Mouse (Mus musculus) adrenal gland, postnatal 36 days (tissue): ENCODE measurements around the gene Tmem52. TPM values are rescaled to one million over a fixed set of nuclear protein-coding genes. Genes with fewer than 3 reads are reported as not detected.

ENCODE experiments used
- DNase-seq, 2 experiments: peaks; one replicate each; pipeline ENCODE4 v3.0.0; 2021; ENCODE audit warnings: mixed read lengths in 1 of 2
- total RNA-seq, 2 experiments: library from RNA; stranded (reverse); gene quantifications; 2 replicates each; pipeline ENCODE4 v1.2.3; 2021

Gene Tmem52
- total RNA-seq, 2 experiments from 2014 or later = 8.3 to 10.8 TPM

GRCm38 (mm10) chr4:155510981-155511380 lies 42.1 kb downstream of the Tmem52 start:
- DNase-seq = no peak

- DNase-seq = no peak
These were observed 45.9 kb downstream of the Tmem52 start for GRCm38 (mm10) chr4:155514810-155515209.

- no peak for DNase-seq
These were observed 49.1 kb downstream of the Tmem52 start for GRCm38 (mm10) chr4:155517948-155518517.

Other genes with a start within 250 kb of the Tmem52 start
- 10 to 100 TPM; 55.5 to 88.7 TPM for gene Ski, start 246.5 kb upstream of the Tmem52 start, total RNA-seq
- 10 to 100 TPM; 49.6 to 51.8 TPM for gene Faap20, start 219.3 kb upstream of the Tmem52 start, total RNA-seq
- gene Prkcz, start 107.8 kb upstream of the Tmem52 start, total RNA-seq = 1 to 10 TPM; 3.4 to 4.3 TPM
- under 1 TPM in 1 of 2 experiments, not detected in 1; 0.20 TPM for gene Gabrd, start 71.0 kb upstream of the Tmem52 start, total RNA-seq
- gene Cfap74, start 59.9 kb upstream of the Tmem52 start, total RNA-seq = under 1 TPM; 0.66 to 0.76 TPM
- gene Gnb1, start 22.2 kb downstream of the Tmem52 start, total RNA-seq = 100 to 1,000 TPM; 444 to 453 TPM
- 100 to 1,000 TPM; 175 to 310 TPM for gene Nadk, start 93.3 kb downstream of the Tmem52 start, total RNA-seq
- gene Slc35e2, start 132.3 kb downstream of the Tmem52 start, total RNA-seq = 10 to 100 TPM; 34.0 to 43.3 TPM
- 10 to 100 TPM; 42.5 to 52.6 TPM for gene Cdk11b, start 155.7 kb downstream of the Tmem52 start, total RNA-seq
- not detected for gene Gm10563, start 176.3 kb downstream of the Tmem52 start, total RNA-seq
- 1 to 10 TPM; 5.5 to 8.9 TPM for gene Mmp23, start 184.3 kb downstream of the Tmem52 start, total RNA-seq
- 10 to 100 TPM; 43.6 to 48.9 TPM for gene Mib2, start 200.1 kb downstream of the Tmem52 start, total RNA-seq
- 10 to 100 TPM; 31.3 to 59.8 TPM for gene Fndc10, start 225.2 kb downstream of the Tmem52 start, total RNA-seq
- gene Ssu72, start 235.7 kb downstream of the Tmem52 start, total RNA-seq = 100 to 1,000 TPM in 1 of 2 experiments, 10 to 100 TPM in 1; 98.1 to 123 TPM